Mouse (Mus musculus) c-Kit-positive CD71-positive TER-119-positive erythroid progenitor cells, embryonic 14.5 days (primary cell): ENCODE measurements around the gene Gm8082.
"Not testable (repeated sequence)": the region's sequence is repeated elsewhere in the genome, so short reads cannot be mapped to it uniquely, and the experiment has no call there.

Source experiments
- DNase-seq: peaks from one replicate; pipeline ENCODE4 v3.0.0-alpha.2; 2013; ENCODE audit warnings: low spot score

The Gm8082 gene

DNA sequence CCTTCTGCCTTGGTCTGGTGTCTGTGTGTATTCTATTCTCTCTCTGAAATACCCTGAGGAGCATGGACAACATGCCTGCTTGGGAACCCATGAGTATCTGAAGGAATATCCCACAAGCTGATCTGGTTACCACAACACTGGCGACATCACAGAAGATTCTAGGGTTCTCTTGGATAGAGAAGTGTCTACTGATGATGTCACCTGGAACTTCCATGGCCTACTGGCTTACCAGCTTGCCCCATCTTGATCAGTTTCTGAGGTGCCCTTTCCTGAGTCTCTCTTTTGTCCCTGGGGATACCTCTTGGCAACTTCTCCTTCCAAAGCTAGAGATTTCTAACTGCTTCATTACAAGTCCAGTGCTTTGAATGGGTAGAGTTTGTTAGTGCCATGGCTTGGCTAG, at the start of gene Gm8082:
Gene Gm8082 (minus strand): TSS at position 101 of the 400 bp plus-strand sequence.
- not testable (repeated sequence) for DNase-seq

- not testable (repeated sequence) for DNase-seq
Measured at GRCm38 (mm10) chr14:43015528-43015927, 22.1 kb upstream of the Gm8082 start, which contains the start of gene Gm10376. Gene Gm10376 (minus strand): TSS chr14:43015628.
